Mouse (Mus musculus): ENCODE results near the gene Grid2.

Grid2 gene

DNA sequence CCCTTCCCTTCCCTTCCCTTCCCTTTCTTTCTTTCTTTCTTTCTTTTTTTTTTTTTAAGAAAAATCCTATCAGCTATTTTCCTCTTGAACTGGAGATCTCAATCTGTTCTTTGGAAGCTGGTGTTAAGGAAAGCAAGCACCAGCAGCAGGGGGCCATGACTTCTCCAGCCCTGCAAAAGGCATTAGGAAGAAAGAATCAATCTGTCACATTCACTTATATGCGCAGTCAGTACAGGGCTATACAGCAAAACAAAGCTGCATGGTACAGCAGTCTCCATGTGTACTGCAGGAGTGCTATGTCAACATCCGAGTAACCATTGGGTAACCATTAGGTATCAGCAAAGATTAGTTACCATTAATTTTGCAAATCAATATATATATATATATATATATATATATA lies 809.0 kb downstream of the Grid2 start:
- DNase-seq (ENCODE audit: low spot score) = peak; percentile 29

DNA sequence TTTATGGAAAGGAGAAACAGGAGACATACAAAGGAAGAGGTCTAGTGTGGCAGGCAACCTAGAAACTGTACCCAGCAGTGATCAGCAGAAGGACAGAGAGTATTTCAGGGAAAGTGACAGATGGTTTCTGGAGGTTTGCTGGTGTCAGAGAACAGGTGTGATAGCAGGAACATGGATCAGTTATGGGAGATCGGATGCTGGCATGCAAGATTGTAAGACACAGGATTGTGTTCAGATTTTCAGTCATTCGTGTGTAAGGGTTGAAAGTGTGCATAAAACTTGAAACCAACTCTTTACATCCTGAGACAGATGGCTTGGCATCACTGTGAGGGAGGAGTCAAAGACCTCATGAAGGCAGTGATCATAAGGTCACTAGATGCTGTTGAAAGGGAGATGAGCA lies 817.7 kb downstream of the Grid2 start:
- no peak for DNase-seq (ENCODE audit: low spot score)

DNA sequence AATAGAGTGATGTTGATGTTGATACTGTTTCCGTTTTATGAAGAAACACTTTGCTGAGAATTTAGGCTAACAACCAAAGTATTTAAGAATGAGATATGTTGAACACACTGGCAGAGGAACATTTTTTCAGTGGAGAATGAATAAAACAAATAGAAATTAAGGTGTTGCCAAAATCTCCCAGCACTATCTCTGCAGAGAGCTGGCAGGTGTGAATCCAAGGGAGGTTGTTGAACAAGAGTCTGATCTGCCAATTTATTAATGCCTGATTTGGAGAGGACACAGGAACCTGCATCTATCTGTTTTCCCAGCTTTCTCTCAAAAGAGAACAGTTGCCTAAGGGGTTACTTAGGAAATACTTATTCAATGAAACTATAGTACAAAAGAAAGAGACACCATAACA lies 822.2 kb downstream of the Grid2 start:
- DNase-seq (ENCODE audit: low spot score) = no peak

DNA sequence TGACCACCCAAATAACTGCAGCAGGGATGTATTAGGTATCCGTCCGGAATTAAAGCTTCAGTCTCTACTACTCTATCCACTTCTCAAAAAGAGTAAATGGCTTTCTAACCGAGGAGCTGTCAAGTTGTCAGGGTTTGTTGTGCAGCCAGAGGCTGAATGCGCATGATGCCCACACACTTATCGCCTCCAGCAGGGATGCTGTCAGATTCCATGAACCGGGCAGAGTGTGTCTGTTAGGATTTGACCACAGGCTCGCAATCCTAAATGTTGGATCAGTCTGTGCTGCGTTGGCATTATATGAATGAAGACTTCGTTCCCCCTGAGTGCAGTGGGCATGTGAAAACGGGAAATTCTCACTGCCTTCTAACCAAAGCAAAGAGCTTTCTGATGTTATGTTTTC lies 843.0 kb downstream of the Grid2 start:
- DNase-seq (ENCODE audit: low spot score) = no peak

DNA sequence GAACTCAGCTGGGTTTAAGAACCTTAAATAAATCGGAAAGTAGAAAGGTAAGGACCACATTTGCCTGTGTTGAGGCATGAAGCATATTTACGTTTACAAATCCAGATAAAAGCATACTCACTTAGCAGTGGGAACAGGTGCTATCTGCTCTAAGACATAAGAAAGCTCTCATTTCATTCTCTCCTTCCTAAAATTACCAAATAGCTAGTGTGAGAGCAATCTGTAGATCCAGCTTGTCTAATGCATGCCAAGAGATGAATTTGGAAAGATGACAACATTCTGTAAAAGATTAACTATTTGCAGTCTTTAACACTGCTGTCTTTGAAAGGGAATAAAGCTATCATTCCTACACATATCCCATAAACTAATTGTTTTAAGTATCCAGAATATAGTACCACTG lies 858.9 kb downstream of the Grid2 start:
- DNase-seq (ENCODE audit: low spot score) = no peak

DNA sequence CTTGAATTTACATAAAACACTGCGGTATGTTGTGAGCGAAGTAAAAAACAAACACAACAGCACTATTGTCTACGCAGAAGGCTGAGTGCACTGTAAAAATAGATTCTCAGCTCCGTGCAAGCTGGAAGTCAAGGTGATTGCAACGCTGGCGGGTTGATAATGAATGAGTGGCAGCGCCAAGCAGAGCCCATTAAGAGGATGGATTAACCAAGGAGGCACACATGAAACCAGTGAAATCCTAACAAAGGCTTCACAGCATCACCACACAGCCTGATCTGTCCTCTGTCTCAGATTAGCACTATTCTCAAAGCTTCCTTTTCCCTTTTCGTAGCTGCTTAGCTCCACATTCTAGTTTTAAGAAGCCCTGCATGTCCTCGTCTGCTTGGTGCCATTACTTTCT lies 880.6 kb downstream of the Grid2 start:
- no peak for DNase-seq (ENCODE audit: low spot score)

DNA sequence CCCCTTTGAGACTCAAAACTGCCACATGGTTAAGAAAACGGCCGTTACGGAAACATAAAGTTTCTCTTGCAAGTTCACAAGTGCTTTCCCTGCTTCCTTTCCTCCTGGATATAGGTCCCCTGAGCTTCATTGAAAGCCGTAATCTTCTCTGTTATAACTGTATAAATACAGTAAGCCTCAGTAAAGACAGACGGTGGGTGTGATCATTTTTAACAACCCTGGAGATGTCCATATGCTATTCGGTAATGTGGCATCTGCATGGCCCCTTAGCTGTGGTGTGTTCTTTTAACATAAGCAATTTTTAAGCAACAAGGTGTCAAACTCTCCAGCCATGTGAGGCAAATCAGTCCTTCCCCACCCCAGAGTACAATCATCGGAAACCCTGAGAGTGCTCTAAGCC lies 892.9 kb downstream of the Grid2 start:
- no peak for DNase-seq (ENCODE audit: low spot score)

DNA sequence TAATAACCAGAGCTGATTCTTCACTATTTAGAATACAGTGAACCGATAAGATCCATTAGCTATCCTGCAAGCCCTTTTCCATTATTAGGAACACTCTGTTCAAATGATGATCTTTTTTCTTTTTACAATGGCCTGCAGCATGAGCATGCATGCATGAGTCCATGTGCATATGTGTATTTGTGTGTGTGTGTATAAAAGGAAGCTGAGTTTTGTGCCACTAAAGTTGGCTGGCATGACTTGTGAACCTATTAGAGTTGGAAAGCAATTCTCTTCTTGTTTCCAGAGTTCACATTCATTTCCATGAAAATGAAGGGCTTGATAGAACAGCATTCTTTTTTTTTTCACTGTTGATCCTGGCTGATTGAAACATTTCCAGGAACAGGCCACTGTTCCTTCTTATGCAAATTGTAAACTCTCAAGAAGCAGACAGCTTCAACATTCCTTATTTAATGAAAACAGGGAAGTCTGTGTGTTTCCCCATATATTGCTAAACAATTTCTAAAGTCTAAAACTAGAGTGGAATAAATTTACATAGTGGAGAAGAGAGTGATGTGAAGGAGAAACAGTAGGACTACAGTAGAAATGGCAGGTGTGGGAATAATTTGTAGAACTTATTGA lies 919.4 kb downstream of the Grid2 start:
- DNase-seq (ENCODE audit: low spot score) = no peak

DNA sequence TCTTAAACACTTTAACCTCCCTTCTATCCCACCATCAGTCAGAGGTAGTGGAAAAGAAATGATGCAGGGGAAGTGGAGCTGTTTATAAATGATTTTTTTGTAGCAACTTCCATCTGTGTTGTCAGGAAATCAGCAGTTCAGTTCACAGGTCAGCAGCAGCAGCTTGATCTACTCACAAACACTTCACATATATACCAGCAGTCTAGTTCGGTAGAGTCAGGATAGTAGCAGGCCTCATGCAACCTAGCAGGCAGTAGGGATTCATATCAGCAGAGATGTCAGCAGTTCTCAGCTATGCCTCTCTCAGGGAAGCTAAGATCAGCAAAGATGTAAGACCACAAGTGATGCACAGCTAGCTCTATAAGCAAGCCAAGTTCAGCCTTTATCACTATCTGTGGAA lies 938.0 kb downstream of the Grid2 start:
- DNase-seq (ENCODE audit: low spot score) = no peak

DNA sequence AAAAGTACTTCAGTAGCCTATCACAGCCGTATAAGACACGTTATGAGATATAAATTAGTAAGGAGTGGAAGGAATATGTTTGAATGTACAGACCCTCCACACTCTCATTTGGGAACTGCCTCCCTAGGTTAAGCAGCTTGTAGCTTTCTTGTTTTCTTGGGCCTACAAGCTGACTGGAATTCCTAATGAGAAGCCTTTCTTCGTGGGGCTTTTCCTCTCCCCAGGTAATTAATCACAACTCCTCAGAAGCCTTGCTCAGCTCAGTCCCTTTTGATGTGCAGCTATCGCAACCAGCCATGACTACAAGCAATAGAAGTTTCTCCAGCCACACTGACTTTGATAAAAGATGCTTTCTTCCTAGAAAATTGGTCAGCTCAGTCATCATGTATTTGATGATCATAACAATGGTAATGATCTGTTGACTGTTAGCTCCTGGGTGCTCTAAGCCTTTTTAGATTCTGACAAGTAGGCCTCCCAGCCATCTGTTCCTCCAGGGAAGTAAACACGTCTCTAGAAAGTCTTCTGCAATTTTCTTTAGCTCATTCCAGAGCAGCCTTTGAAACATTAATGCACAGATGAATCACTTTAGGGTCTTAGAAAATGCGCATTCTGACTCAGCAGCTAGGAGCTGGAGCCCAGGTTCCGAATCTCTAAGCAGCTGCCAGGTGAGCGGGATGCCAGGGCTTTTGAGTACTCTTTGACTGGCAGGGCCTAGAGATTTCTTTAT lies 946.9 kb downstream of the Grid2 start:
- DNase-seq (ENCODE audit: low spot score) = peak; percentile 48

DNA sequence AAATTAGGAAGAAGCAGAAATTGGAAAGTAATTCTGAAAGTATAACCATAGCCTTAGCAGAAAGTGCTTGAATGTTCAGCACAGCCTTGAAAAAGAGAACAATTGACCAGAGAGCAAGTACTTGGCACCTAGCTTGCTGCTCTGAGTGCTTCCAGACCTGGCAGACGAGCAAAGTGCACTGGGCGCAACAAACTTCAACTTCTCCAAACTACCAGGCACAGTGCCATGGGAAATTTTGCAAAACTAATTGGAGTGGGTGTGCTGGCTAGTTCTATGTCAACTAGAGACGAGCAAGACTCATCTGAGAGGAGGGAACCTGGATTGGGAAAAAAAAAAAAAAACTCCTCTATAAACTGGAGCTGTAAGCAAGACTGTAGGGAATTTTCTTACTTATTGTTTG lies 980.7 kb downstream of the Grid2 start:
- no peak for DNase-seq (ENCODE audit: low spot score)

DNA sequence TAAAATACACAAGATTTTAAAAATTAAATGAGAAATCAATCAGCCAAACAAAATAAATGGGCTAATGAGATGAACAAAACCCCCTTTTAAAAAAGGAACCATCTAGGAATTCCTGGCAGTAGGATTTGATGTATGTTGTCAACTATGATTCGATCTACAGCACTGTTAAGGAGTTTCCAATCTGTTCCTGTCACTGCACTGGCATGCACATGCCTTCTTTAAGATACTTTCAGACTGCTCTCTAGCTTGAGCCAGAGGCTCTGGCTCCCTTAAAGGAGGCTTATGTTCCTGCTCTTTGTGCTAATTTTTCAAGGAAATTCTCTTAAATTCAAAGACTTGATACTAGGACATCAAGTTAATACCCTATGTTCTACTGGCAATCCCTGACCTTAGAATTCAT lies 984.9 kb downstream of the Grid2 start:
- no peak for DNase-seq (ENCODE audit: low spot score)

DNA sequence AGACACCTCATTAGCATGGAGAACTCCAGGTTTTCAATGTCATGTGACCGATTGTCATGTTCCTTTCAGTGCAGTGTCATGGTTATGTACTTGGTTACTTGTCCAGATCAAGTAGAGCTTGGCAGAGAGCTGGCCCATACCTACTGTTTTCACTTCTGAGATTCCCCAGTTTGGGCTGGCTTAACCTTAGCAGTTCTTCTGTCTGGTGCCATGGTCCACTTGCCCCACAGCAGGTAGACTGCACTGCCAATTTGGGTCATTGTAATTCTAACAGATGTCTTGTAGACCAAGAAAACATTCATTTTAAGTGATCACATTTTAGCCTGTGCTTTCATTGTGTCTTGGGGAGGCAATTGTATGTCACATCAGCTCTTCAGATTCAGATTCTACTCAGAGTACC lies 990.3 kb downstream of the Grid2 start:
- no peak for DNase-seq (ENCODE audit: low spot score)

DNA sequence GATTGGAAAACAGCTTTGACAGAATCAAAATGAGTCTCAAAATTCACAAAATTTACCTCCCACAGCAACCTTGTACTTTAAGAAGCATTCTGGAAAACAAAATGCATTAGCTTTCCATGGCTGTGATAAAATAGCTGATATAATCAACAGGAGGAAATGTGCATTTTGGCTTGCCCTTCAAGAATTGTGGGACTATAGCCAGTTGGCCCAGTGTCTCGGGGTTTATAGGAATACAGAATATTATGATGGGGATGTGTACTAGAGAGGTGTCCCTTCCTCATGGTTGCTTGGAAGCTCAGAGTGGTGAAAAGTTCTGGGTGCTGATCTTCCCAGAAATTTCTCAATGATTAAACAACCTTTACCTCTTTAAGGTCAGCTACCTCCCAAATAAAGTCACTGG lies 995.4 kb downstream of the Grid2 start:
- no peak for DNase-seq (ENCODE audit: low spot score)

DNA sequence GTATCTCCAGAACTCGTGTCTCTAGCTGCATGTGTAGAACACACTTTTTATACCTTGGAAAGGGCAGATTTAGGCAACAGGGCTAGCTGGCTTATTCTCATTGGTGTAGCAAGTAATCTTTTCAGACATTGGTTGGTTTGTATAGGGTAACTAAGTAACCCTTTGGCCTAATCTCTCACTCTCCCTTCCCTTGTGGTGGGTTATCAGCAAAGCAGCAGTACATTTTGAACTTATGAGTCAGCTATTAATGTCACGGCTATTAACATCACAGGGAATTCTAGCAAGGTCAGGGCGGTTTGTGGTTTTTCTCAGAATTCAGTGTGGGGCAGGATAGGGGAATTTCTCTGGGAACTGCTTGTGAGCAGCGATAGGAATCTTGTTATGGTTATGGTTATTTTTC lies 1007.8 kb downstream of the Grid2 start:
- DNase-seq (ENCODE audit: low spot score) = no peak

DNA sequence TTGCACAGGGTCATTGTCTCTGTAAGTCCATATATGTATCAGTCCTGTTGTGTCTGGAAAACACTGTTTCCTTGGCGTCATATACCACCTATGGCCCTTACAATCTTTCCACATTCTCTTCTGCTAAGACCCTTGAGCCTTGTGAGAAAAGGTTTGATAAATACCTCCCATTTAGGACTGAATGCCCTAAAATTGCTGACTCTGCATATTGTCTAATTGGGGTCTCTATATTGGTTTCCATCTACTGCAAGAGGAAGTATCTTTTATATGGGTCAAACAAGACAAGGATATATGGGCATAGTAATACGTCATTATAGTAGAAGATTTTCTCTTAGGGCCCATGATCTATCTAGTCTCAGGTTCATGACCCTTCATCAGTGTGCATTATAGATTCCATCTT lies 1008.5 kb downstream of the Grid2 start:
- DNase-seq (ENCODE audit: low spot score) = no peak

DNA sequence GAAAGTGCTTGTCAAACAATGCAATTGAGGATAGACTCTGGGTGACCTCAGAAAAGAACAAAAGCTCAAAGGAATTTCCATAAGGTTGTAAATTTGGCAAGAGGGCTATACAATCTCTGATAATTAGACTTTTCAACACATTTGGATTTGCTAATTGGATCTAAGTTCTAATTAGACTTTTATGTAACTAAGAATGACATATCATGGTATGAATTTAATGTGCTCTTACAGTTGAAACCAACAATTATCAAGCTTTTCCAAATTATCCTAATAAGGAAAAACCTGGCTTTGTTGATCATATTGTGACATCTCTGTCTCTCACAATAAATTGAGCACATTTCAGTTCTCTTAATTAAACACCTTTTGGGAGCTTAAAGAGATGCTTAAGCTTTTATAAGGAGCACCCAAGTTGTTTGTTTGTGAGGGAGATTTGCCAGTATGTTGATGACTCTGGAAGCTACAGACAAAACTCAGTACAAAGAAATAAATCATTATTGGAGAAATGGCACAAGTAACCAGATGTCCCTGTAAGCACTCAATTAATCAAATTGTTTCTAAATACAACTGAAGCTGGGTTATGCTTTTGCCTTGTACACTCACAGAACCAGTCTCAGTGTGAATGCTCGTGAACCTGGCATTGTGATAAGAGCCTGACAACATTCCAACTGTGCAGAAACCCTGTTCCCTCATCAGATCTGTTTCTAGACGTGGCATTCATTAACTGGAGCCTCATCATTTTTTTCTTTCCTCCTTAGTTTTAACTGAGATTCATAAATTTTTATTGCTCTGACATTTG lies 1018.8 kb downstream of the Grid2 start:
- no peak for DNase-seq (ENCODE audit: low spot score)

DNA sequence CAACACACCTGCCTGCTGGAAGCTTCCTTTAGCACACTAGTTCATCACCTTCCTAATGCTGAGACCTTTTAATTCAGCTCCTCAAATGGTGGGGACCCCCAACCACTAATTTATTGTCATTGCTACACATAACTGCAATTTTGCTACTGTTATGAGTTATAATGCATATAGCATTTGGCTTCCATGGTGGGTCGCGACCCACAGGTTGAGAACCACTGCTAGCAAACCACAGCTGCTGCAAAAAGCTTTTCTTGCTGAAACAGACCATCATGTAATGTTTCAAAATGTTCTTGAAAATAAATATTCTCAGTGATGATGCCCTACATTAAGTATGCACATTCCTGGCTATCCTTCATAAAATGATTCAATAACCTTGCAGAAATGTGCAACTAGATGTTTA lies 1024.3 kb downstream of the Grid2 start:
- no peak for DNase-seq (ENCODE audit: low spot score)

DNA sequence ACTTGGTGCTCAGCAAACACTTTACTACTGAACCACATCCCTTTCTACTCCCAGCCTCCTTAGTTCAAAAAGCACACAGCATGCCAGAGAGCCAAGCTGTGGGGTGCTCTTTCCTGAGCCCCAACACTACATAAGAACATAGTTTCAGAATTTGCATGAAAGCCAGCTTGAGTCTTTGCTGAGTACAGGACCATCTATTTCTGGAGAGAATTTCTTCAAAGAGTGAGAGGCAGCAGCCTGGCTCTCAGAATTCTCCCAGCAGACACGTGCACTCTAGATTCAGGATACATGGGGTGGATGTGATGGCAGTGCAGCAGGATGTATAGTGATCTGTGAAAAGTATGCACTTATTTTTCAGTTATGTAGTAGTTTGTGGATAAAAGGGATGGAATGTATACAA lies 1038.1 kb downstream of the Grid2 start:
- DNase-seq (ENCODE audit: low spot score) = no peak

DNA sequence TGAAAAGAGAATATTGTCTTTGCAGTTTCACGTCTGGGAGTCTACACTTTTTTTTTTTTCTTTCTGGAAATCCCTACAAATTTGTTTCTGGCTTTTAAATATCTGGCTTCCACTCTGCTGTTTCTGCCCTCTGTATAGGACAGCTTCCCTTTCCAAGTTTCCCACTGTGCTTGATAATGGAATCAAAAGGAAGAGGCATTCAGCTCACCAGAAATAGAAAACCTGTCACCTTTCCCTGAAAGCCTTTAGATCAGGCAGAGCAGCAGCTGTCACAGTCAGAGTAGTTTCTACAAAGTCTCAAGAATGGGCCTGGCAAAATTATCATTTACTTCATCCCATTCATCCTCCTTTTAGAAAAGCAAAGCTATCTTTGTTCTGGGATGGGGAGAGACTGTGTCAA lies 1042.0 kb downstream of the Grid2 start:
- DNase-seq (ENCODE audit: low spot score) = no peak

DNA sequence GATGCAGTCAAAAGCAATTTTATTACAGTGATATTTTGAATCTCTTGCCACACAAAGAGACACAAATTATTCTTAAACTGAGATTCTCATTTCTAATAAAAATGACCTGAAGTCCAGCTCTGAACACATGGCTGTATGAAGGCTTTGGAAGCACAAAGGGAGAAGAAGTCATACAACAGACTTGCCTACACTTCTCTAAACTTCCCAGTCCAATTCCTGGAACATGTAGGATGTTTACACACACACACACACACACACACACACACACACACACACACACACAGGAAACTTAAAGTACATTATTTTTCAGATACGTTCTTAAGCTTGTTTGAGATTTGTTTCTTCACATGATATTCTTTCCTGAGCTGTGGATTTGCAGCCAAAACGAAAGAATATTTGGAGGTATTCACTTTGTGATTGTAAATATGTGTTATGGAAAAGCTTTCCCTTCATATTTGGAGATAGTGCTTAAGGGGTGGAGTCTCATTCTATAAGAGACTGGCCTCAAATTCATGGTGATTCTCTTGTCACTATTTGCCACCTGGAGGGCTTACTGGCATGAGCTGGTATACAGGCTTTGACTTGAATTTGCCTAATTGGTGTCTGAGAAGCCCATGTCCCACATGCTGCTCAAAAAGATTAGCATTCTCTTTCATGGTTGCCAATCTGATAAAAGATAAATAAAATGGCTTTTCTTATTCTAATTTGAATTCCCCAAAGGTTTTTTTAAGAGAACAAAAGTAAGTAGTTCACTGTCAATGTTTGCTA lies 1049.2 kb downstream of the Grid2 start:
- DNase-seq (ENCODE audit: low spot score) = no peak

DNA sequence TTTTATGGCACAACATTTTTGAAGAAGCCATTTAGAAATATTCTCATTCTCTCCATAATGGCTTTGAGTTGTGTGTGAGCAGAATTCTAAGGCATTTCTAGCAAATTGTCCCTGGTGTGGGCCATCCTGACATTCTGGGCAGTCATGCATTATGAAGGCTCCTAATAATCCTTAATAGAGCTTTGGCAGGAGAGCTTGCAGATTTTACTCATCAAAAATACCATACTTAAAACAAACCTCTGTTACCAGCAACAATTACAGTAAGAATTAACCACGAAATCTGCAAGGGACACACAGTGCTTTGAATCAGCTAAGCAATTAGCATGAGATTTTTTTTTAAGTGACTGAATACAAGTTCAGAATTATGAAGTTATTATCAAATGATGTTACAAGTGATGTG lies 1053.0 kb downstream of the Grid2 start:
- no peak for DNase-seq (ENCODE audit: low spot score)

DNA sequence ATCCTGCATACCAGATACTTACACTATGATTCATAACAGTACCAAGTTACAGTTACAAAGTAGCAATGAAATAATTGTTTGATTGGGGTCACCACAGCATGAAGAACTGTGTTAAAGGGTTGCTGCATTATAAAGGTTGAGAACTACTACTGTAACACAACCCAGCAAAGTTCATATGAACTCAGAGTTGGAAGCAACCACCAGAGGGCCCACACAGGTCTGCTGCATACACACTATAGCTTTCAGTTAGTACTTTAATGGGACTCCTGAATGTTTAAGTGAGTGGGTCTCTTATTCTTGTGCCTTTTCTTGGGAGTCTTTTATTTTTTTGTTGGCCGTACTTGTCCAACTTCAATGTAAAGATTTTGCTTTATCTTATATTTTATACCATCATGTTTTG lies 1057.5 kb downstream of the Grid2 start:
- DNase-seq (ENCODE audit: low spot score) = peak; percentile 16
